Mouse (Mus musculus): ENCODE measurements around the gene Anapc7. TPM values are rescaled to one million over a fixed set of nuclear protein-coding genes. Genes with fewer than 3 reads are reported as not detected.
"Not testable (repeated sequence)": the region's sequence is repeated elsewhere in the genome, so short reads cannot be mapped to it uniquely, and the experiment has no call there.

The Anapc7 gene
- total RNA-seq, 2 experiments from 2014 or later: 24.3 to 42.7 TPM

GRCm38 (mm10) chr5:122482733-122483391, 61.4 kb downstream of the Anapc7 start:
- ATAC-seq (replicated peaks; ENCODE audit: low FRiP score, low TSS enrichment, poor library complexity, severe bottlenecking): no peak

- not testable (repeated sequence) for ATAC-seq (replicated peaks; ENCODE audit: low FRiP score, low TSS enrichment, poor library complexity, severe bottlenecking)
Measured at GRCm38 (mm10) chr5:122486243-122486642, 64.8 kb downstream of the Anapc7 start.

GRCm38 (mm10) chr5:122487825-122488224, 66.3 kb downstream of the Anapc7 start:
- ATAC-seq (replicated peaks; ENCODE audit: low FRiP score, low TSS enrichment, poor library complexity, severe bottlenecking): no peak

GRCm38 (mm10) chr5:122490148-122490547, 68.7 kb downstream of the Anapc7 start:
- no peak for ATAC-seq (replicated peaks; ENCODE audit: low FRiP score, low TSS enrichment, poor library complexity, severe bottlenecking)

- no peak for ATAC-seq (replicated peaks; ENCODE audit: low FRiP score, low TSS enrichment, poor library complexity, severe bottlenecking)
Measured at GRCm38 (mm10) chr5:122491385-122491784, 69.9 kb downstream of the Anapc7 start.

- no peak for ATAC-seq (replicated peaks; ENCODE audit: low FRiP score, low TSS enrichment, poor library complexity, severe bottlenecking)
Measured at GRCm38 (mm10) chr5:122493035-122493434, 71.5 kb downstream of the Anapc7 start.

- no peak for ATAC-seq (replicated peaks; ENCODE audit: low FRiP score, low TSS enrichment, poor library complexity, severe bottlenecking)
Measured at GRCm38 (mm10) chr5:122494449-122494848, 73.0 kb downstream of the Anapc7 start.

Other genes with a start within 250 kb of the Anapc7 start
- gene Hvcn1, start 214.9 kb upstream of the Anapc7 start, total RNA-seq (2014; fragmentation: Nextera tagmentation): 1.4 and 11.2 TPM in 2 replicates
- gene Hvcn1, start 214.9 kb upstream of the Anapc7 start, total RNA-seq (2017): 0.38 and 1.4 TPM in 2 replicates
- 7.6 and 10.4 TPM in 2 replicates for gene Tctn1, start 157.2 kb upstream of the Anapc7 start, total RNA-seq (2014; fragmentation: Nextera tagmentation)
- 2.5 and 4.2 TPM in 2 replicates for gene Tctn1, start 157.2 kb upstream of the Anapc7 start, total RNA-seq (2017)
- 14.4 and 15.5 TPM in 2 replicates for gene Pptc7, start 137.3 kb upstream of the Anapc7 start, total RNA-seq (2014; fragmentation: Nextera tagmentation)
- gene Pptc7, start 137.3 kb upstream of the Anapc7 start, total RNA-seq (2017): 10.4 and 11.3 TPM in 2 replicates
- 11.4 and 16.2 TPM in 2 replicates for gene Rad9b, start 67.5 kb upstream of the Anapc7 start, total RNA-seq (2014; fragmentation: Nextera tagmentation)
- 7.5 and 11.7 TPM in 2 replicates for gene Rad9b, start 67.5 kb upstream of the Anapc7 start, total RNA-seq (2017)
- 86.2 and 88.4 TPM in 2 replicates for gene Vps29, start 67.3 kb upstream of the Anapc7 start, total RNA-seq (2014; fragmentation: Nextera tagmentation)
- gene Vps29, start 67.3 kb upstream of the Anapc7 start, total RNA-seq (2017): 45.5 and 93.0 TPM in 2 replicates
- gene Gpn3, start 49.8 kb upstream of the Anapc7 start, total RNA-seq (2014; fragmentation: Nextera tagmentation): 61.2 and 93.3 TPM in 2 replicates
- gene Gpn3, start 49.8 kb upstream of the Anapc7 start, total RNA-seq (2017): 61.5 and 75.8 TPM in 2 replicates
- gene Fam216a, start 49.3 kb upstream of the Anapc7 start, total RNA-seq (2014; fragmentation: Nextera tagmentation): 33.8 and 37.3 TPM in 2 replicates
- gene Fam216a, start 49.3 kb upstream of the Anapc7 start, total RNA-seq (2017): 61.3 and 67.8 TPM in 2 replicates
- 195 and 370 TPM in 2 replicates for gene Arpc3, start 29.8 kb upstream of the Anapc7 start, total RNA-seq (2014; fragmentation: Nextera tagmentation)
- gene Arpc3, start 29.8 kb upstream of the Anapc7 start, total RNA-seq (2017): 859 and 924 TPM in 2 replicates
- 72.8 and 80.7 TPM in 2 replicates for gene Atp2a2, start 80.5 kb downstream of the Anapc7 start, total RNA-seq (2014; fragmentation: Nextera tagmentation)
- 100 and 106 TPM in 2 replicates for gene Atp2a2, start 80.5 kb downstream of the Anapc7 start, total RNA-seq (2017)
- gene Ift81, start 192.8 kb downstream of the Anapc7 start, total RNA-seq (2014; fragmentation: Nextera tagmentation): 1.7 and 6.7 TPM in 2 replicates
- 4.7 and 6.1 TPM in 2 replicates for gene Ift81, start 192.8 kb downstream of the Anapc7 start, total RNA-seq (2017)
- gene P2rx7, start 222.2 kb downstream of the Anapc7 start, total RNA-seq (2014; fragmentation: Nextera tagmentation): 1.2 and 3.0 TPM in 2 replicates
- gene P2rx7, start 222.2 kb downstream of the Anapc7 start, total RNA-seq (2017): 1.9 and 2.9 TPM in 2 replicates